In the genomic region with DNA sequence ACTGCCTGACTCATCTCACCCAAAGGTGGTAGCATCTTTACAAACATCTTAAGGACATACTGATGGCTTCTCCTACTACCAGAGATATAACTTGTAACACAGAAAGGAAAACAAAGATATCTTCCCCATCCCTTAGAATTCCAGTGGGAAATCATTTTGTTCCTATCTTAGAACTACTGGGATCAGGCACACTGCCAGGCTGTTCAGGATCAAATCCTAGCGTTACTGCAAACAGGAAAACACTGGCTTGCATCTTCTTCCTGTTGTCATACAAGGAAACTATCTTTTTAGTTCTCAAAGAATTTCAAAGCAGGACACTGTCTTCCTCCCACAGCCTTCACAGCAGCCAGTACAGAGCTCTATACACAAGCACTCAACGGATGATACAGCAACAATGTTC, we compare ENCODE assay signal across 19 mouse cellular contexts. TPM values are rescaled to one million over a fixed set of nuclear protein-coding genes. Genes with fewer than 3 reads are reported as not detected.
DNase-seq lines count a peak whose midpoint lies in the region; ATAC-seq lines count a peak whose summit lies in the region.
"Had no signal": no experiment of that assay in that cellular context is flagged by ENCODE, and none has a peak within 500 bp of the region (broad histone marks: within the 10 kb centered on the region; RNA-seq: fewer than 3 reads in every experiment).

No protein-coding gene starts in this region.

- no peaks in the 10 kb centered on the region for H3K9me3 ChIP-seq in heart, embryonic 11.5 days (replicated peaks; ENCODE audit: control insufficient read depth, low read length)
- H3K9me3 ChIP-seq: hindbrain, embryonic 12.5 days; liver, embryonic 13.5 days; neural tube, embryonic 15.5 days had no signal

- H3K27me3 ChIP-seq in heart, embryonic 11.5 days (ENCODE audit: control insufficient read depth, insufficient read depth, low read length): no peaks in the 10 kb centered on the region
- H3K27me3 ChIP-seq: hindbrain, embryonic 12.5 days; liver, embryonic 13.5 days; neural tube, embryonic 15.5 days; Patski had no signal

- no peak overlapping the region for H3K27ac ChIP-seq in heart, embryonic 11.5 days (ENCODE audit: low read depth, low read length)
- H3K27ac ChIP-seq: hindbrain, embryonic 12.5 days; liver, embryonic 13.5 days; neural tube, embryonic 15.5 days had no signal

- H3K9ac ChIP-seq in heart, embryonic 11.5 days (ENCODE audit: low read depth, low read length): no peak overlapping the region
- H3K9ac ChIP-seq: hindbrain, embryonic 12.5 days; liver, embryonic 13.5 days; neural tube, embryonic 15.5 days had no signal

- ATAC-seq in heart, embryonic 11.5 days (replicated peaks; ENCODE audit: insufficient number of reproducible peaks, low FRiP score, low TSS enrichment): no peak
- ATAC-seq: activated CD4-positive, CD25-positive, alpha-beta regulatory T cell, adult 4 months; forebrain, embryonic 14.5 days; inflammation-experienced regulatory T-cells, adult 6 months; Patski had no signal

- H3K4me1 ChIP-seq in heart, embryonic 11.5 days (ENCODE audit: control insufficient read depth, insufficient read depth, low read length): no peaks in the 10 kb centered on the region
- H3K4me1 ChIP-seq: hindbrain, embryonic 12.5 days; liver, embryonic 13.5 days had no signal

- H3K4me2 ChIP-seq in heart, embryonic 11.5 days: no peak overlapping the region
- H3K4me2 ChIP-seq: hindbrain, embryonic 12.5 days; liver, embryonic 13.5 days; midbrain, embryonic 11.5 days; neural tube, embryonic 15.5 days had no signal

- 83% methylated on average over 2 of the region's 2 CpGs for WGBS in heart, embryonic 11.5 days (ENCODE audit: insufficient replicate concordance)

- H3K36me3 ChIP-seq in heart, embryonic 11.5 days (ENCODE audit: control insufficient read depth, insufficient read depth, low read length): peaks cover 24% of the 10 kb centered on the region

- peak; percentile 41 to 64 for DNase-seq in heart, adult 18-20 months
- DNase-seq in ovary, postnatal 36 days (ENCODE audit: low spot score): peak; percentile 2
- DNase-seq in ovary, adult 18-20 months (ENCODE audit: low spot score): no peak
- peak; percentile 85 to 89 for DNase-seq in kidney, postnatal 25 days
- DNase-seq in urinary bladder, postnatal 36 days (ENCODE audit: low spot score in 2 of 2): no peak
- DNase-seq in spleen, postnatal 4 days (ENCODE audit: low spot score in 2 of 2): no peak
- DNase-seq: cerebellum, adult 18-20 months; liver, embryonic 13.5 days; retina, postnatal 1 day; thymus, adult 18-20 months had no signal

- H3K4me3 ChIP-seq in heart, embryonic 11.5 days (ENCODE audit: low read depth, low read length): no peak overlapping the region
- H3K4me3 ChIP-seq: erythroblast, embryonic 14.5 days; hindbrain, embryonic 12.5 days; liver, embryonic 13.5 days; neural tube, embryonic 15.5 days had no signal

RNA-seq across cellular contexts. Expression of a gene that starts 26.7 kb away (rescaled TPM):
- 10 to 100 TPM; 10.9 to 12.9 TPM for total RNA-seq in heart, adult 18-20 months (2021)
- 14.7 and 17.7 TPM in 2 replicates for polyA plus RNA-seq in heart, embryonic 11.5 days (2014; fragmentation: Nextera tagmentation; extraction: Ambion mirVana)

RNA-seq across cellular contexts. Expression of a gene that starts 46.0 kb away (rescaled TPM):
- total RNA-seq in heart, adult 18-20 months (2021): 10 to 100 TPM; 49.8 to 53.1 TPM
- polyA plus RNA-seq in heart, embryonic 11.5 days (2014; fragmentation: Nextera tagmentation; extraction: Ambion mirVana): 139 and 146 TPM in 2 replicates

RNA-seq across cellular contexts. Expression of a gene that starts 46.6 kb away (rescaled TPM):
- 100 to 1,000 TPM; 147 to 150 TPM for total RNA-seq in heart, adult 18-20 months (2021)
- polyA plus RNA-seq in heart, embryonic 11.5 days (2014; fragmentation: Nextera tagmentation; extraction: Ambion mirVana): 572 and 590 TPM in 2 replicates

Comparison
In these comparisons a context has a peak if more than half of its experiments do, and no peak if none do; other contexts are left out.
1. DNase-seq: peak in heart, adult 18-20 months (2 of 2), ovary, postnatal 36 days (single experiment) and kidney, postnatal 25 days (2 of 2); none in ovary, adult 18-20 months (single experiment), urinary bladder, postnatal 36 days (0 of 2) and spleen, postnatal 4 days (0 of 2).